Mouse (Mus musculus) ovary, postnatal 10 days (tissue): ENCODE measurements around the gene Ankrd17.
"Not testable (repeated sequence)": the region's sequence is repeated elsewhere in the genome, so short reads cannot be mapped to it uniquely, and the experiment has no call there.

Experiments used
- DNase-seq: peaks from one replicate; pipeline ENCODE4 v3.0.0; 2022; ENCODE audit warnings: low spot score

Gene Ankrd17

DNA sequence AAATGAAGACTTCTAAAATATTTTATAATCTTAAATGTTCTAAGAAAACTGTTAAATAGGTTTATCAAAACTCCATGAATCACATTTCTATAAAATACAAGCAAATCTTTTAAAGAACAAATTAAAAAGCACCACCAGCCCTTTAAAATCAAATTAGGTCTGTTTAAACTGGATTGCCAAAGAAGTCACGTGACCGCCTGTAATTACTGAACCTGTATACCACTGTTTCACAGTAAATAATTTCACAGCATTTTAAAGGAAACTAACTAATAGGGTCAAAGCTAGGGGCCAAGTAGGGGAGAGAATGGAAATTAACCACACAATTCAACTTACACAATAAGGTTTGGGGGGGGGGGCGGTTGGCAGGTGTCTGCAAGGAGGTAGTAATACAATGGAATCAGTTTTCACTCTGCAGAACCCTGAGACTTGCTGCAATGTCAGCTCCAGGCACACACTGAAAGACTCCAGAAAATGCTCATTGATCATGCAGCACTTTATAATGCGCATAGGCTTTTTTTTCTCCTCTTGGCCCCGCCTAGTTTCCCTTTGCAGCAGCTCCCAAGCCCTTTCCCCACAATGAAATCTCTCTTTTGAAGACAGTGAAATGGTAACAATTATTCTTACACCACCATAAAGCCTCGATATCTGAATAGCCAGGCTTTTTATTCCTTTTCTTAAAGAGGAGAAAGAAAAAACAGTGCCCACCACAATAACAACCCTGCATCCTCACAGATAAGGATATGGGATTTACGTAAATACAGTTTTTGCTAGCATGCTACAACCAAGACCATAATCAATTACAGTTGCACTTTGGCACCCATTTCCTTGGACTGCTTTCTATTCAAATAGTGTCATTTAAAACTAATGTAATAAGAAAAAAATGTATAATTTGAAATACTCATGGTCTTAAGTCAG lies 27.9 kb downstream of the Ankrd17 start:
- DNase-seq: no peak

DNA sequence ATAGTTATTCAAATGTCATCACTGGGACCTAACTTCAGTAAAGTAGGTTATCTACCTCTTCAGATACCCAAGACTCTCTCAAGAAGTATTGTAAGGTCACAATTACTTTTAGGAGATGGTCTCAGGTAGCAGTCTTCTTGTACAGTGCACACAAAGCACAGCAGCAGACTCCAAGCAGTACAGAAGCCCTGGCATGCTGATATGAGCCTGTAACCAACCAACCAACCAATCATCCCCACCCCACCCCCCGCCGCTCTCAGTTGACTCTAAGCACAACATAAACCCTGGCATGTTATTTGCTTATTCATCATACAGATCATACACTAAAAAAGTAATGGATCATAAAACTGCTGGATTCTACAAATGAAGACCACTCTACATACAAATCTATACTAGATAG lies 33.9 kb downstream of the Ankrd17 start:
- DNase-seq: no peak

DNA sequence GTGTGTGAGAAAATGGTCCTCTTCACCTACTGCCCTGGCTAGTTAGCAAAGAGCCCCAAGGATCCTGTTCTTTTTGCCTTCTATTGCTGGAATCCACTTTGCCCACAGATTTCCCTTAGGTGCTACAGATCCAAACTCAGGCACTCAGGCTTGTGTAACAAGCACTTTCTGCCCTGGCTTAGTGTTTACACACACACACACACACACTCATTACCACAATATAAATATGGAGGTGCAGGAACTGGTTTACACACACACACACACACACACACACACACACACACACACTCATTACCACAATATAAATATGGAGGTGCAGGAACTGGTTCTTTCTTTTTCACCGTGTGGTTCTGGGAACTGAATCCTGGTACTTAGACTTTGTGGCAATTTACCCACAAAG lies 35.3 kb downstream of the Ankrd17 start:
- DNase-seq: no peak

DNA sequence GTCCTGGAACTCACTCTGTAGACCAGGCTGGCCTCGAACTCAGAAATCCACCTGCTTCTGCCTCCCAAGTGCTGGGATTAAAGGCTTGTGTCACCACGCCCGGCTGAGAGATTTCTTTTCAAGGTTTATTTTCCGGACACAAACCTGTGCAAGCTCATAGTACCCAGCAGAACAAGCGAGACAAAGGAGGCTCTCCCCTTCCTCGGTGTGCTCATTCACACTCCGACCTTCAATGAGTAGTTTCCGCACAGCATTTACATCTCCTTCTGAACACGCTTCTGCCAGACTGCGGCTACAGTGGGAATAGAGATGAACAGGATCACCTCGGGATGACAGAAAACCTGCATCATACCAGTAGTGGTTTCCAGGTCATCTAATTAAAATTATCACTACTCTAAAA lies 68.0 kb downstream of the Ankrd17 start:
- no peak for DNase-seq

DNA sequence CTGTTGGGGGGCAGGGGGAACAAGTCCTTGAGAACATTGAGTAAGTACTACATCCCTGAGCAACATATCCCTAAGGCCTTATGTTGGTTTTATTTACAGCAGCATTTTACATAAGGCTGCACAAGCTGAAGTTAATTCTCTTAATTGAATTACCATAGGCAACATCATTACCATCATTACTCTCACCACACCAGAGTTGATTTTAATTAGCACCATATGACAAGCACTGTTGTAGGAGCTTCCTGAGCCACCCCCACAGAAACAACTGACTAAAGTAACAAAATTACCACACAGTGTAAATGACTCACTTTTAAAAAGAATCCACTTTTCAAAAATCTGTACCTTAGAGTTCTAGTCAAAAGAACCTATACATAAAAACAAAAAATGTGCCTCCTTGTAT lies 76.5 kb downstream of the Ankrd17 start:
- DNase-seq: no peak

DNA sequence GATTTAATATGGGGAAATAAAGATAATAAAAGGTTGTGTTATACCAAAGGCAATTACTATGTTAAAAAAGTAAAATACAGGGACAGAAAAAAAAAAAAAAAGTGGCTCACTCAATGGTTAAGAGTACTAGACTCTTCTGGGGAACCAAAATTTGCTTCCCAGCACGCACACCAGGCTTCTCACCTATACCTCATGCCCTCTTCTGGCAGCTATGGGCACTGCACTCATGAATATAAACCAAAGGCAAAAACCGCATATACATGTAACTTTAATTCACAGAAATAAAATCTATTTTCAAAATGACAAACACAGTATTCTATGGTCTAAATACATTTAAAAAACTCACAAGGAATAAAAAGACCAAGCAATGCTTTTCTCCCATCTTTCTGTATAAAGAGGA lies 79.8 kb downstream of the Ankrd17 start:
- no peak for DNase-seq

DNA sequence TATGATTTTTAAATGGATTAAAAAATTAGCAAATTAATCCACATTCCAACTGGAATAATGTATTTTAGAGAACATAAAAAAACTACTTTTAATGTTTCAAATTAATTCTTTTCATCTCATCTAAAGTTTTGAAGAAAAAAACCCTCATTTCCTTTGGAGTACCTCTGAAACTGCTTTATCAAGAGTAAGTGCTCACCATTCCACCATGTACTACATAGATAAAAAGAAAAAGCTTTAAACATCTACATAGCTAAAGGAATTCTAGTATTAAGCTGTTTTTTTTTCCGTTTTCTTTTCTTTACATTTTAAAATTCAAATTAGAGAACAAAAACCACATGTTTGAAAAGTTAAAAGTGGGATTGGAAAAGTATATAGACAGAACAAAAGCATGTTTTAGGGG lies 86.3 kb downstream of the Ankrd17 start:
- DNase-seq: no peak

DNA sequence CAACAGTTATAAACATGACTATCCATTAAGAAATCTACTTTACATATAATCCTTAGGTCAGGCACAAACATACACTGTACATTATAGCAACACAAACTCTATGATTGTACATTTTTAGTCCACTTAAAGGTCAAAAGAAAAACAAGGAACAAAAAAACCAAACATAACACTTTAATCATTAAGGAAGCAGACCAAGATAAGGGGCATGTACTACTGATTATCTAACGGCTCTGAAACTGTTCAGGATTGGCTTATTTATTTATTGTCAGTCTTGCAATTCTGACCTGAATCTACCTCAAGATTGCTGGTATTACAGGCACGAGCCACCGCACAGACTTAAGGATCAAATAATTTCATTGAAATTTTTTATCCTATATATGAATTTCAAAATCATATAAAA lies 87.0 kb downstream of the Ankrd17 start:
- no peak for DNase-seq

DNA sequence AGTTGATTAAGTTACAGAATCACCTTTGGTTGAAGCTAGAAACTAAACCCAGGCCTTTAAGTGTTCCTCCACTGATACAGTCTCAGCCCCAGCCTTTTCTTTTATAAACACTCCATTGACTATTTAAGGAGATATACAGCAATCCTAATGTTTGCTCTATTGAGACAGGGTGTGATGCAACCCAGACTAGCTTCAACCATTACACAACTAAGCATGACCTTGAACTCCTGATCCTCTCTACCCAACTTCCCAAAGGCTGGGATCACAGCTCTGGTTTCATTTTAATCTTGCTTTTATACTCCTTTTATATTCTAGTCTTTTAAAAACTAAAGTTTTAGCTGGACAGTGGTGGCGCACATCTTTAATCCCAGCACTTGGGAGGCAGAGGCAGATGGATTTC lies 88.9 kb downstream of the Ankrd17 start:
- no peak for DNase-seq

DNA sequence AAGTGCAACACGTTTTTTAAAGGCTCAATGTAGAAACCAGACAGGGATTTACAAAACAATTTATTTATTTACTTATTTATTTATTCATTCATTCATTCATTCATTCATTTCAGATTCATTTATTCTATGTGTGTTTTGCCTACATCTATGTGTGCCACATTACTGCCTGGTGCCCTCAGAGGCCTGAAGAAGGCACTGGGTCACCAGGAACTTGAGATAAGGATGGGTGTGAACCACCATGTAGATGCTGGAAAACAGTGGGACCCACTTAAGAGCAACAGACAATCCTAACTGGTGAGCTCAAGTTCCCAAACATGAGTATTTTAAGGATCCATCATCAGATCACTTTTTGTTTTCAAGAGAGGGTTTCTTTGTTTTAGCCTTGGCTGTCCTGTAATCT lies 91.6 kb downstream of the Ankrd17 start:
- no peak for DNase-seq

DNA sequence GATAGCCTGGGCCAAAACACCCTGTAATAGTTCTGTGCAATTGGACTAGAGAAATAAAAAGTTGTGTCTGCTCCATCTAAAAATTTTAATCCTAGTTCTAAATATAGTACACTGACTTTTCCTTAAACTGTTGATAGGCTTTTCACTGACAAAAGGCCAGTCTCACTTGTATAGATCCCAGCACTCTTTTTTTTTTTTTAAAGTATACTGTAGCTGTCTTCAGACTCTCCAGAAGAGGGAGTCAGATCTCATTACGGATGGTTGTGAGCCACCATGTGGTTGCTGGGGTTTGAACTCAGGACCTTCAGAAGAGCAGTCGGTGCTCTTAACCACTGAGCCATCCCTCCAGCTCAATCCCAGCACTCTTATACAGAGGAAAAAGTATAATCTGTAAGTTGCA lies 104.1 kb downstream of the Ankrd17 start:
- not testable (repeated sequence) for DNase-seq

DNA sequence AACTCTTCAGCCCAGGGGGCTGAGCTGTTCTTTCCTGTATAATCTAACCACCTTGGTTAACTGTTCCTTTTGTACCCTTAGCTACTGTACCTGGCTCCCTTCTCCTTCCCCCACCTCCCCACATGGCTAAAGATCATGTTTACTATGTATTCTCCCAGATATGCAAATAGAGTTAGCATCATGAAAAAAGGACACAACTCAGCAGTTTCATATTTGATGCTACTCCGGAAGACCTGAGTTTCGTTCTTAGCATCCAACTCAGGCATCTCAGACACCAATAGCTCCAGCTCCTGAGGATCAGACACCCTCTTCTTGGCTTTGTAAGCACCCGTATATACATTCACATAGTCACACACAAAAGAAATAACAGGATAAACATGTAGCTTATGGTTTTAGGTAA lies 109.4 kb downstream of the Ankrd17 start:
- no peak for DNase-seq

DNA sequence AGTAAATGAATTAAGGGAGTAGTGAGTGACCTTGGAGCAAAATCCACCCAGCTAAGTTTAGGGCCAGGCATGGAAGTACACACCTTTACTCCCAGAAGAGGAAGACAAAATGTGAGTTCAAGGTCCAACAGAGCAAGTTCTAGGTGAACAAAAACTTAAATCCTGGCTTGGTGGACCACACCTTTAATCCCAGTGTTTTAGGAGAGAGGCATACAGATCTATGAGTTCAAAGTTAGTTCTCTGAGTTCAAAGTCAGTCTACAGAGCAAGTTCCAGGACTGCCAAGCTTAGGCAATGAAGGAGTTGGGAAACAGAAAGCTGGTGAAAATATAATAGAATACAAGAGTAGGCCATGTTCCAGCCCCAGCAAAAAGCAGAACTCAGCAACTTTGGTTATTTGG lies 118.9 kb downstream of the Ankrd17 start:
- no peak for DNase-seq

DNA sequence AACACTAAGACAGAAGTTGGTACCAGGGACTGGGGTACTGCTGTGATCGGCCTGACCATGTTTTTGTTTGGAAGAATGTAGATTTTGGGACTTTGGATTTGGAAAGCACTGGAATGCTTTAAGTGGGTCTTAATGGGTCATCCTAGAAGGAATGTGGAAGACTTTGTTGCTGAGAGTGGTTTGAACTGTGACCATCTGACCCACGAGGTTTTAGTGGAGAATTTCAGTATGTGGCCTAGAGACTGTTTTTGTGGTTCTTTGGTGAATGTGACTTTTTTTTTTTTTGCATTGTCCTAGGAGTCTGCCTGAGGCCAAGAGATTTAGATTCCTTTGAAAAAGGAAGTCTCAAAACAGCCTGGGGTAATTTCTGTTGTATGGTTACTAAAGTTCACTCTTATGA lies 119.4 kb downstream of the Ankrd17 start:
- DNase-seq: no peak

DNA sequence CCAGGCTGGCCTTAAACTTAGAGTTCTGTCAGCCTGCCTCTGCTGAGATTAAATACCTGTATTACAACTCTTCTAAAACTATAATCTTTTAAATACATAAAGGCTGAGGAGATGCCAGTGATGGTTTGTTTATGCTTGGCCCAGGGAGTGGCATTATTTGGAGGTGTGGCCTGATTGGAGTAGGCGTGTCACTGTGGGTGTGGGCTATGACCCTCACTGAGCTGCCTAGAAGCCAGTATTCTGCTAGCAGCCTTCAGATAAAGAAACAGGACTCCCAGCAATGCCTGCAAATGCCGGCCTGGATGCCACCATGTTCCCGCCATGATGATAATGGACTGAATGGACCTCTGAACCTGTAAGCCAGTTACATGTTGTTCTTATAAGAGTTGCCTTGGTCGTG lies 119.8 kb downstream of the Ankrd17 start:
- no peak for DNase-seq

DNA sequence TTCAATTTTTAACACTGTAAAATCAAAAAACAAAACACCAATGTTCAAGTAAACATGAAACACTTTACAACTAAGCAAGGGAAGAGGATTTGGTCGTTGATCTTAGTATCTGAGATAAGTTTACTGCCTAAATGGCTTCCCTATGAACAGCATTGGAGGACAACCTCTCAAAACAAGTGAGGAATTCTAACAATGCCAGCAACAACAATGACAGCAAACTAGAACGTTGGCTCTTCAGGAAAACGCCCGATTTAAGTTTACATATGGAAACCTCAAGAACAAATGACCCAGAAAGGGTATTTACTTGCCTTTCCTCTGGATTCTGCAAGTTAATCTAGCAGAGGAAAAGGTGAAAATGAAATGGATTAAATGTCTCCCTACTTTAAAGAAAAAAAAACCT lies 121.0 kb downstream of the Ankrd17 start:
- no peak for DNase-seq

DNA sequence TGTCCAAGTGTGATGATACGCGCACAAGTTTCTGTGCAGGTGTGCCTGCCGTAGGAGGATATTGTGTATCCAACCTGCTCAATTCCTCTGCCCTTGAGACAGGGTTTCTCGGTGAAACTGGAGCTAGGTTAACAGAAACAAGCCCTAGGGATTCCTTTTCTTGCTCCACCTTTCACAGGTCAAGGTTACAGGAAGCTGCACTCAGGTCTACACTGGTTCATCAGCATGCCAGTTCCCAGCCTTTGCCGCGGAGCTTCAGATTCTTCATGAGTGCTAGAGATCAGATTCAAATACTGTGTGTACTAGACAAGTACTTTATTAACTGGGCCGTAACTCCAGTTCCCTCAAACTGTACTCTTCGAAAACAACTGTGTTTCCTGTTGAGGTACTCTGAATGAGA lies 131.2 kb downstream of the Ankrd17 start:
- DNase-seq: no peak

DNA sequence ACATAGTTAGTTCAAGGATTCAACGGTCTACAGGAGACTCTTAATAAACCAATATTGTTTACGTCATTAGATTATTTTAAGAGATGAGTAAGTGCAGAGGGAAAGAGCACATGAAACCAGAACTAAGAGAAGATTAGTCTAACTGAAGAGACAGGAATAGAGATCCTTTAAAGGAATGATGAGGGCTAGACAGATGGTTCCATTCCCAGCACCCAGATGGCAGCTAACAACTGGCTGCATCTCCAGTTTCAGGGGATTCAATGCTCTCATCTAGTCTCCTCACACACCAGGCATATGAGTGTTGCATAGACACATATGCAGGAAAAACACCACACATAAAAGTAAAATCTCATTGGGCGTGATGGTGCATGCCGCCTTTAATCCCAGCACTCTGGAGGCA lies 133.1 kb downstream of the Ankrd17 start:
- no peak for DNase-seq

DNA sequence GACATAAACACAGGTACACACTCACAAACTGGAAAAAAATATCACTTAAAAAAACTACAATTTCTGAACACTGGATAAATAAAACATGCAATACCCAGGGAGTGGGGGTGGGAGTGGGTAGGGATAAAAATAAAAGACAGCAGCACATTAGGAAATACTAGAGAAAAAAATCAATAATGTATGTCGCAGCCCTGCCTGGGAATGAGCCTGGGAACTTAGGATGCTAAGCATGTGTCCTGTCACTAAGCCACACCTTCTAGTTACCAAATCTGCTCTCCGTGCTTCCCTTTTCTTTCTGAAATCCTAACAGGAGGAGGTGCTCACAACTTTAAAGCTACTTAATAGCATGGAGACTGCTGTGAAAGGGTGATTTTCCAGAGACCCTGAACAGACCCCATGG lies 136.6 kb downstream of the Ankrd17 start:
- no peak for DNase-seq

DNA sequence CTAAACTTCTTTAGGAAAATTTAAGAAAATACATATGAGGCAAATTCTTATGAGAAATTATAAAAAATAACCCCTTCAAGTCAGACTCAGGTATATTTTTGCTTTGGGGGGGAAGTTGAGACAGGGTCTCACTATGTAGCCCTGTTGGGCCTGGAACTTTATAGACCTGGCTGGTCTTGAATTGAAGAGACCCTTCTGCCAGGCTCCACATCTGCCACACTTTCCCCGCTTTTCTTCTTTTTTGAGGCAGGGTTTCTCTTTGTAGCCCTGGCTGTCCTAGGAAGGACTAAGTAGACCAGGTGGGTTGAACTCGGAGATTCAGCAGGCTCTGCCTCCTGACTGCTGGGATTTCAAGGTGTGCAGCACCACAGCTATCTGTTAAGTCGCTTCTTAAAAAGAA lies 139.7 kb downstream of the Ankrd17 start:
- no peak for DNase-seq

DNA sequence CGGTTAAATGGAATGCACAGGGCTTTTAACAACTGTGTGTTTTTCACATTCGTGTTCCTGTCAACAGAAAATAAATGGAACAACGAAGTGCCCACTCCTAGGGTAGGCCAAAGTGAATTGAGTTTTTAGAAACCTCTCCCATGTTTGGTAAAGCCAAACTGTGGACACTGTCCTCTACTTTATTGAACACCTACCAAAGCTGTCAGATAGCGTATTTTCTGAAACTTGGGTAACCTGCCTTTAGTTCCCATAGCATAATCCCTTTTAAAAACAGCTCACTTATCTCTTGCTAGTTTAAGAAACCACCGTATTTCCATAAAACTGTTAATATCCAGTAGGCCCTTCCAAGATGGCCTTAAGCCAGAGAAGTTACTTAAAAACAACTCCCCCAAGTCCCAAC lies 141.6 kb downstream of the Ankrd17 start:
- DNase-seq: no peak

DNA sequence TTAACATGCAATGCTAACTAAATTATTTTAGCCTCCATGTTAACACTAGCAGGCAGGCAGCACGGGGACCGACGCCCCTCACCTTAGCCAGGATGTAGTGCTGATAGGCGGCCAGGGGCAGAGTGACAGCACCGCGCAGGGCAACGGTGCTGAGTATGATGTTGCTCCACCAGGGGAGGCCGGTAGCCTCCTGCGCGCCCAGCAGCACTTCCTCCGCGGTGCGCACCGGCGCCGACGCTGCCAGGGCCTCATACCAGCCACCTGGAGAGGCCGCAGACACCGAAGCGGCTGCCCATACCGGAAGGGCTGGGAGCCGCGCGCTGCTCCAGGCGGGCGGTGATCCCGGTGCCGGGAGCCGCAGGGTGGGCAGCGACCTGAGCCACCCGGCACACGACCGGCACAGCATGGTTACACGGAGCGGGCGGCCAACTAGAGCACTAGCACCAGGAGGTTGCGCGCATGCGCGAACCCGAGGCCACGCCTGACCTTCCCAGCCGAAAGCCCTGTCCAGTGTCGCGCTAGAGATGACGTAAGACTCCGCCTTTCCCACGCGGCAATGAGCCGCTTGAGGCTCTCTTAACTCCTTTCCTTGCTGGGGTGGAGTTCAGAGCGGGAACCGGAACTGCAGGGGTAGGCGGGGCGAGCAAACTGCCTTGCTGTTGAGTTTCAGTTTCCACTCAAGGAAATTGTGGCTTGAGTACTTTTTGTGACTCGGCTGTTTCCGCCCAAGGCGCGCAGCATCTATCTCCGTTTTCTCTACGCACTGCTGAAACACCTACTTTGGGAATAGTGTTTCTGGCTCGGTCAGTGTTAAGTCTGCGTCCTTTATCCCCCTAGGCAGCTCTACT lies 142.6 kb downstream of the Ankrd17 start, which contains the start of gene Cox18:
Gene Cox18, minus strand, starts transcription at position 468 of the 848 bp plus-strand sequence.
- peak; percentile 96 for DNase-seq

DNA sequence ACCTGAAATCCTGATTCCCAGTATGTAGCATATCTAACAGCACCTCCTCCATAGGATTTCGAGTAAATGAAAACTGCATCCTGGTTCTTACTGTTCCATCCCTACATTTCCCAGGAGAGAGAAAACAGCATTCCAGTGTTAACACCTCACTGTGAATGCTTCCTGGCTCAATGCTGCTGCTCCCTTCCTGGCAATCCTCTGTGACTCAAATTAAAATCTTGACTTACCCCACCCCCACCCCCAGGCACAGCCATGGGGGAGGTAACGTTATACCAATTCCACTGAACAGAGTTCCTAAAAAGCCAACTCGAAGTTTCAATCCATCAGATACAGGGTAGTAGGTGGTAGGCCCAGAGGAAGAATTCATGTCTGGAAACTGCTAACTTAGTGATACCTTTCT lies 143.4 kb downstream of the Ankrd17 start:
- no peak for DNase-seq
